Mouse (Mus musculus) MEL (cell line): ENCODE measurements at regions not wholly inside any gene's neighbourhood (a gene's known extent, or its start where the extent isn't known, plus 50 kb on each side); places are given as distances from the start of the nearest gene placed in this dataset.
A peak's percentile ranks its signal among the peaks of the same experiment; 100 is the strongest.

ENCODE experiments used
- DNase-seq: peaks from one replicate; pipeline ENCODE4 v3.0.0; 2011; ENCODE audit warnings: low read depth, low spot score
- H3K27ac ChIP-seq: 2 replicates; pipeline ENCODE4 v1.5.1; 2012; ENCODE audit warnings: low read depth, mild to moderate bottlenecking, control low read depth, low read length, moderate library complexity; ENCODE audit not compliant: control insufficient read depth
- H3K27me3 ChIP-seq, 2 experiments: fragments of 150-350 bp in 1 of 2; sonication (generic) in 1 of 2; 2 replicates each; pipeline ENCODE4 v1.6.1; 2012; ENCODE audit warnings: low read length in 2 of 2, mild to moderate bottlenecking in 2 of 2, improper control_type of control experiment in 1 of 2, moderate library complexity in 1 of 2; ENCODE audit not compliant: insufficient read depth in 2 of 2, control insufficient read depth in 1 of 2
- H3K36me3 ChIP-seq, 2 experiments: 2 replicates each; pipeline ENCODE4 v1.6.1; 2012 to 2014; ENCODE audit warnings: low read length in 2 of 2, improper control_type of control experiment in 1 of 2, inconsistent platforms in 1 of 2, mild to moderate bottlenecking in 1 of 2; ENCODE audit not compliant: insufficient read depth in 2 of 2, control insufficient read depth in 1 of 2
- H3K4me1 ChIP-seq, 2 experiments: fragments of 150-350 bp in 1 of 2; sonication (generic) in 1 of 2; 2 replicates each; pipeline ENCODE4 v1.6.1; 2012; ENCODE audit warnings: low read length in 2 of 2, improper control_type of control experiment in 1 of 2, mild to moderate bottlenecking in 1 of 2; ENCODE audit not compliant: insufficient read depth in 2 of 2, control insufficient read depth in 1 of 2
- H3K4me3 ChIP-seq, 2 experiments: fragments of 150-350 bp in 1 of 2; sonication (generic) in 1 of 2; 2 replicates each; pipeline ENCODE4 v1.5.1; 2012; ENCODE audit warnings: low read depth in 2 of 2, low read length in 2 of 2, mild to moderate bottlenecking in 2 of 2, moderate library complexity in 2 of 2, control low read depth in 1 of 2, improper control_type of control experiment in 1 of 2; ENCODE audit not compliant: control insufficient read depth in 1 of 2, insufficient read depth in 1 of 2
- H3K79me2 ChIP-seq: 2 replicates; pipeline ENCODE4 v1.6.1; 2012; ENCODE audit warnings: mild to moderate bottlenecking, low read length, moderate library complexity; ENCODE audit not compliant: control insufficient read depth, poor library complexity, insufficient read depth
- H3K9ac ChIP-seq: 2 replicates; pipeline ENCODE4 v1.6.1; 2012; ENCODE audit warnings: low read depth, mild to moderate bottlenecking, control low read depth, low read length, moderate library complexity; ENCODE audit not compliant: control insufficient read depth, poor library complexity, severe bottlenecking
- H3K9me3 ChIP-seq: fragments of 150-350 bp; sonication (generic); replicated peaks from 2 replicates; pipeline ENCODE4 v1.6.1; 2012; ENCODE audit warnings: mild to moderate bottlenecking, low read length, improper control_type of control experiment, moderate library complexity; ENCODE audit not compliant: insufficient read depth
- BHLHE40 ChIP-seq: IDR thresholded peaks from 2 replicates; pipeline ENCODE4 v1.6.1; 2012; ENCODE audit warnings: low read depth, mild to moderate bottlenecking, inconsistent platforms, low read length, improper control_type of control experiment, borderline replicate concordance
- CHD1 ChIP-seq: IDR thresholded peaks from 2 replicates; pipeline ENCODE4 v1.6.1; 2012; ENCODE audit warnings: low read depth, mild to moderate bottlenecking, inconsistent platforms, low read length, improper control_type of control experiment
- EP300 ChIP-seq, 2 experiments: IDR thresholded peaks; 2 replicates each; pipeline ENCODE4 v1.6.1; 2011; ENCODE audit warnings: improper control_type of control experiment in 2 of 2, low read length in 2 of 2, low read depth in 1 of 2, mild to moderate bottlenecking in 1 of 2
- ETS1 ChIP-seq: IDR thresholded peaks from 2 replicates; pipeline ENCODE4 v1.6.1; 2012; ENCODE audit warnings: low read depth, mild to moderate bottlenecking, inconsistent platforms, low read length, improper control_type of control experiment, moderate library complexity
- GABPA ChIP-seq: IDR thresholded peaks from 2 replicates; pipeline ENCODE4 v1.6.1; 2012; ENCODE audit warnings: low read depth, mild to moderate bottlenecking, inconsistent platforms, low read length, improper control_type of control experiment, moderate library complexity
- GATA1 ChIP-seq: IDR thresholded peaks from 2 replicates; pipeline ENCODE4 v1.6.1; 2011; ENCODE audit warnings: low read depth, low read length, improper control_type of control experiment
- HCFC1 ChIP-seq: IDR thresholded peaks from 2 replicates; pipeline ENCODE4 v1.6.1; 2012; ENCODE audit warnings: low read depth, mild to moderate bottlenecking, inconsistent platforms, low read length, improper control_type of control experiment, moderate library complexity
- MAX ChIP-seq: IDR thresholded peaks from 2 replicates; pipeline ENCODE4 v1.6.1; 2011; ENCODE audit warnings: low read length, improper control_type of control experiment
- MAZ ChIP-seq: IDR thresholded peaks from 2 replicates; pipeline ENCODE4 v1.6.1; 2012; ENCODE audit warnings: low read depth, mild to moderate bottlenecking, inconsistent platforms, low read length, improper control_type of control experiment
- MEF2A ChIP-seq: IDR thresholded peaks from 2 replicates; pipeline ENCODE4 v1.6.1; 2014; ENCODE audit warnings: low read depth, mild to moderate bottlenecking, inconsistent platforms, low read length, improper control_type of control experiment; ENCODE audit not compliant: poor library complexity, insufficient replicate concordance, severe bottlenecking; ENCODE audit errors: extremely low read depth
- NELFE ChIP-seq: IDR thresholded peaks from 2 replicates; pipeline ENCODE4 v1.6.1; 2011; ENCODE audit warnings: low read depth, low read length, improper control_type of control experiment
- POLR2AphosphoS2 ChIP-seq: IDR thresholded peaks from 2 replicates; pipeline ENCODE4 v1.6.1; 2011; ENCODE audit warnings: low read length, improper control_type of control experiment
- RAD21 ChIP-seq: IDR thresholded peaks from 2 replicates; pipeline ENCODE4 v1.6.1; 2011; ENCODE audit warnings: mild to moderate bottlenecking, low read depth, low read length, improper control_type of control experiment
- SMC3 ChIP-seq: IDR thresholded peaks from 2 replicates; pipeline ENCODE4 v1.6.1; 2011; ENCODE audit warnings: low read depth, low read length, improper control_type of control experiment
- TAL1 ChIP-seq: IDR thresholded peaks from 2 replicates; pipeline ENCODE4 v1.6.1; 2012; ENCODE audit warnings: mild to moderate bottlenecking, inconsistent platforms, low read length, moderate library complexity, mixed read lengths
- USF1 ChIP-seq: IDR thresholded peaks from 2 replicates; pipeline ENCODE4 v1.6.1; 2014; ENCODE audit warnings: low read depth, mild to moderate bottlenecking, inconsistent platforms, low read length, improper control_type of control experiment, moderate library complexity
- USF2 ChIP-seq, 2 experiments: IDR thresholded peaks; 2 replicates each; pipeline ENCODE4 v1.6.1; 2011 to 2012; ENCODE audit warnings: improper control_type of control experiment in 2 of 2, low read length in 2 of 2, borderline replicate concordance in 1 of 2, inconsistent platforms in 1 of 2, low read depth in 1 of 2, mild to moderate bottlenecking in 1 of 2; ENCODE audit not compliant: insufficient read depth in 1 of 2
- ZC3H11A ChIP-seq: IDR thresholded peaks from 2 replicates; pipeline ENCODE4 v1.6.1; 2012; ENCODE audit warnings: low read depth, mild to moderate bottlenecking, inconsistent platforms, low read length, improper control_type of control experiment
- ZNF384 ChIP-seq: IDR thresholded peaks from 2 replicates; pipeline ENCODE4 v1.6.1; 2012; ENCODE audit warnings: low read depth, mild to moderate bottlenecking, inconsistent platforms, low read length, improper control_type of control experiment

- Histone ChIP-seq H3K9me3 (no peaks in the 10 kb centered on the region), H3K36me3 (peaks cover 0 to 22% of the 10 kb centered on the region in 2 experiments; a peak in 2 of 4 replicates), H3K79me2 (no peaks in the 10 kb centered on the region), H3K4me3 (no peak overlapping the region), H3K4me1 (peaks cover 3 to 21% of the 10 kb centered on the region in 2 experiments), H3K27me3 (no peaks in the 10 kb centered on the region), H3K9ac (no peak overlapping the region), H3K27ac (peak overlapping the region; percentile 1; the same call in 1 of the 2 replicates)
- DNase-seq = no peak
- TF ChIP-seq ZC3H11A (no peak), GATA1 (no peak), USF1 (no peak), MAZ (no peak), TAL1 (no peak), USF2 (IDR thresholded peaks at IDR 0.05; ENCODE audit: borderline replicate concordance in 1 of 2, insufficient read depth in 1 of 2, low read depth in 1 of 2, low read length in 2 of 2) (no peak), RAD21 (no peak), SMC3 (no peak), MEF2A (no peak), POLR2AphosphoS2 (no peak), MAX (no peak), BHLHE40 (no peak), GABPA (no peak), NELFE (no peak)
Observed at GRCm38 (mm10) chr14:71075671-71076070, 476.0 kb upstream of the Fam160b2 start.

DNA sequence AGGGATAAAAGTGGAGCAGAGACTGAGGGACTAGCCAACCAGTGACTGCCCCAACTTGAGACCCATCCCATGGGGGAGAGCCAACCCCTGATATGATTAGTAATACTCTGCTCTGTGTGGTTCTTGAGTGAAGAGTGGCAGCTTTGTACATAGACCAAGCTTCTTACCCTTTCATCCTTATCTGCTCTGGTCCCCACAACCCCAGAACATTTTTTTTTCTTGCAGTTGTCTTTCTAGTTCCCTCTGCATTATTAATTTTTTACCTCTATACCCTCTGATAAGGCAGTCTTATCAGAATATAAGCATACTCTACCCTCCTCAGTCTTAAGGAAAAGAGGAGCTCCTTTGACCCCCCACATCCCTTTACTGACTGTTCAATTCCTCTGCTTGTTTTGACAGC lies 474.4 kb upstream of the Fam160b2 start:
- peaks cover 2 to 21% of the 10 kb centered on the region in 2 experiments for H3K4me1 ChIP-seq
- DNase-seq = peak; percentile 52

More for the DNA sequence above, 474.4 kb upstream of the Fam160b2 start:
- no peaks in the 10 kb centered on the region for H3K9me3 ChIP-seq
- H3K4me3 ChIP-seq = no peak overlapping the region
- no peaks in the 10 kb centered on the region for H3K79me2 ChIP-seq
- H3K27ac ChIP-seq = peak overlapping the region; percentile 43
- no peaks in the 10 kb centered on the region for H3K27me3 ChIP-seq
- H3K36me3 ChIP-seq = peaks cover 0 to 22% of the 10 kb centered on the region in 2 experiments; a peak in 2 of 4 replicates
- TF ChIP-seq POLR2AphosphoS2 (no peak), GATA1 (peak; percentile 72), HCFC1 (no peak), CHD1 (no peak), EP300 (IDR thresholded peaks at IDR 0.05; ENCODE audit: low read depth in 1 of 2, low read length in 2 of 2) (peak; percentile 45 to 46; a peak in 3 of 4 replicates), ZNF384 (peak; percentile 95), ETS1 (0 out of 2 replicates have a peak, but pooled peaks have one; percentile 24)
- TF ChIP-seq, all 39 proteins: peak for 4
- no peak overlapping the region for H3K9ac ChIP-seq
